Mouse (Mus musculus): Measurements from ENCODE around the gene Cela1. TPM values are rescaled to one million over a fixed set of nuclear protein-coding genes. Genes with fewer than 3 reads are reported as not detected.
A peak's percentile ranks its signal among the peaks of the same experiment; 100 is the strongest.

The Cela1 gene
- polyA plus RNA-seq, 1 experiment from 2014 or later = 180 TPM

DNA sequence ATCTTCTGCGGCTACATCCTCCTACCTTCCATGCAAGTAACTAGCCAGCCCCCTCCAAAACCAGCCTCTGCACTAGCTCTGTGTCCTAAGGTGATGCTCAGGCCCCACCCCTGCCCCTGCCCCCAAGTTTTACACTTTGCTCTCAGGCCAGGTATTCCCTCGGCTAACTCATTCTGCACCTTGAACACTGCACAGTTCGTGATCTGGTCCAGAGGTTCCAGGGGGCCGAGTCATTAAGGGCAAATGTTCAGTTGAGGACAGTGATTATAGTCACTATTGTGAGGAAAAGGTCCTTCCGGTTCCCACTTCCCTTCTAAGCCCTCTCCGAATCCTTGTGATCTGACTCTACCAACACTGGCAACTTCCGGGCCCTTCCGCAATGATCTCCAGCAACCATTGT, 26.7 kb upstream of the Cela1 start:
- Histone ChIP-seq H3K4me1 (ENCODE audit: control insufficient read depth, insufficient read depth, low read length) (no peaks in the 10 kb centered on the region), H3K9ac (ENCODE audit: low read depth, low read length) (no peak overlapping the region), H3K4me2 (ENCODE audit: low read depth, low read length) (no peak overlapping the region), H3K36me3 (ENCODE audit: control insufficient read depth, insufficient read depth, low read length) (no peaks in the 10 kb centered on the region), H3K27me3 (replicated peaks; ENCODE audit: control insufficient read depth, insufficient read depth, low read length) (no peaks in the 10 kb centered on the region), H3K9me3 (ENCODE audit: control insufficient read depth, low read length) (no peaks in the 10 kb centered on the region), H3K4me3 (ENCODE audit: low read length) (no peak overlapping the region), H3K27ac (ENCODE audit: low read length) (no peak overlapping the region)
- 86% methylated on average over 8 of the region's 8 CpGs for WGBS
- ATAC-seq = no peak

GRCm38 (mm10) chr15:100710838-100711237, 23.1 kb upstream of the Cela1 start:
- 71% methylated on average over 6 of the region's 6 CpGs for WGBS
- Histone ChIP-seq H3K27me3 (replicated peaks; ENCODE audit: control insufficient read depth, insufficient read depth, low read length) (no peaks in the 10 kb centered on the region), H3K9ac (ENCODE audit: low read depth, low read length) (no peak overlapping the region), H3K27ac (ENCODE audit: low read length) (no peak overlapping the region), H3K9me3 (ENCODE audit: control insufficient read depth, low read length) (no peaks in the 10 kb centered on the region), H3K4me3 (ENCODE audit: low read length) (no peak overlapping the region), H3K36me3 (ENCODE audit: control insufficient read depth, insufficient read depth, low read length) (no peaks in the 10 kb centered on the region), H3K4me1 (ENCODE audit: control insufficient read depth, insufficient read depth, low read length) (no peaks in the 10 kb centered on the region), H3K4me2 (ENCODE audit: low read depth, low read length) (no peak overlapping the region)
- ATAC-seq = no peak

DNA sequence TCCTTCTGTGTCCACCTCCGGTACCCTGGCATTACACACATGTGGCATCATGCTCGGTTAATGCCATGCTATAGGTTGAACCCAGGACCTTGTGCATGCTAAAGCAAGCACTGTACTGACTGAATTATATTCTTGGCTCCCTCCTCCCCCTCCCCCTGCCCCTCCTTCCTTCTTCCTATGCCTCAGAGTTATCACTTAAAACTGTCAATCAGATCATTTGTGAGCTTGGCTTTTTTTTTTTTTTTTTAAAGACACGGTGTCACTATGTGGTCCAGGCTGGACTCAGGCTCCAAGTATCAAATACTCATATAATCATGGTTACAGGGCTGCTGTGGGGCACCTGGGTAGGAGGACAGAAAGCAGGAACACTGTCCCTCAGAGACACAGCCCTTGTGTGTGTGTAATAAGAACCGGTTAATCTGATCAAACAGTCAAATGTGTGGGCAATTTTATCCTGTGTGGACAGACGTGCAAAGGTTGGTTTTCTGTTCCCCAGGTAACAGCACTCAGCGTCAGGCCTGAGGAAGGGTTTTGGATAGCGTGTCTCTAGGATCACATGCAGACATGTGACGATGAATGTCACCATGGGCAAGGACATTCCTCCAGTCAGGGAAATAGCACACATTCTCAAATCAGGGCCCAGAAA, 20.8 kb upstream of the Cela1 start:
- no peak overlapping the region for H3K9ac ChIP-seq (ENCODE audit: low read depth, low read length)
- no peaks in the 10 kb centered on the region for H3K36me3 ChIP-seq (ENCODE audit: control insufficient read depth, insufficient read depth, low read length)
- WGBS = 71% methylated on average over 8 of the region's 8 CpGs
- no peaks in the 10 kb centered on the region for H3K27me3 ChIP-seq (replicated peaks; ENCODE audit: control insufficient read depth, insufficient read depth, low read length)
- H3K9me3 ChIP-seq (ENCODE audit: control insufficient read depth, low read length) = no peaks in the 10 kb centered on the region
- no peak overlapping the region for H3K4me2 ChIP-seq (ENCODE audit: low read depth, low read length)
- peak; percentile 58 for ATAC-seq
- H3K4me1 ChIP-seq (ENCODE audit: control insufficient read depth, insufficient read depth, low read length) = no peaks in the 10 kb centered on the region
- H3K4me3 ChIP-seq (ENCODE audit: low read length) = no peak overlapping the region
- H3K27ac ChIP-seq (ENCODE audit: low read length) = no peak overlapping the region

DNA sequence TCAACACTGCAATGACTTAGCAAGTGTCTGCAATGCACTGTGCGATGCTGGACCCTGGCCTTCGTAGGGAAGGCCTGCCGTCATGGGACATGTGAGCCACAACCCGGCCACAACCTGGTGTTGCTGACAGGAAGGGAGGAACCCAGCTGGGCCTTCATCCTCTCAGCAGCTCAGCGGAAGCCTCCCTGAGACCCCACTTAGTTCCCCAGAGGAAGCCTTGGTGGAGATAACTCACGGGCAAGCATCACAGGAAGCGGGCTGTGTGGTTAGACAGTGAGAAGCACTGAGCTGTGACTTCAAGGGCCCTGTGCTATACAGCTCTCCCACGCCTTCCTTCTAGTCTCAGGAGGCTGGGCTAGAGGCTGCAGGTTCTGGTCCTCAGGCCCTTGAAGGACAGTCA, 18.5 kb upstream of the Cela1 start:
- H3K4me1 ChIP-seq (ENCODE audit: control insufficient read depth, insufficient read depth, low read length) = no peaks in the 10 kb centered on the region
- H3K9me3 ChIP-seq (ENCODE audit: control insufficient read depth, low read length) = no peaks in the 10 kb centered on the region
- H3K36me3 ChIP-seq (ENCODE audit: control insufficient read depth, insufficient read depth, low read length) = no peaks in the 10 kb centered on the region
- H3K4me3 ChIP-seq (ENCODE audit: low read length) = no peak overlapping the region
- no peak overlapping the region for H3K4me2 ChIP-seq (ENCODE audit: low read depth, low read length)
- H3K9ac ChIP-seq (ENCODE audit: low read depth, low read length) = no peak overlapping the region
- WGBS = 80% methylated on average over 8 of the region's 8 CpGs
- ATAC-seq = no peak
- no peaks in the 10 kb centered on the region for H3K27me3 ChIP-seq (replicated peaks; ENCODE audit: control insufficient read depth, insufficient read depth, low read length)
- H3K27ac ChIP-seq (ENCODE audit: low read length) = no peak overlapping the region

GRCm38 (mm10) chr15:100705376-100705775, 17.7 kb upstream of the Cela1 start:
- Histone ChIP-seq H3K4me3 (ENCODE audit: low read length) (no peak overlapping the region), H3K36me3 (ENCODE audit: control insufficient read depth, insufficient read depth, low read length) (no peaks in the 10 kb centered on the region), H3K9ac (ENCODE audit: low read depth, low read length) (no peak overlapping the region), H3K27ac (ENCODE audit: low read length) (no peak overlapping the region), H3K27me3 (replicated peaks; ENCODE audit: control insufficient read depth, insufficient read depth, low read length) (no peaks in the 10 kb centered on the region), H3K4me2 (ENCODE audit: low read depth, low read length) (no peak overlapping the region), H3K9me3 (ENCODE audit: control insufficient read depth, low read length) (no peaks in the 10 kb centered on the region), H3K4me1 (ENCODE audit: control insufficient read depth, insufficient read depth, low read length) (no peaks in the 10 kb centered on the region)
- 88% methylated on average over 1 of the region's 1 CpGs for WGBS
- no peak for ATAC-seq

DNA sequence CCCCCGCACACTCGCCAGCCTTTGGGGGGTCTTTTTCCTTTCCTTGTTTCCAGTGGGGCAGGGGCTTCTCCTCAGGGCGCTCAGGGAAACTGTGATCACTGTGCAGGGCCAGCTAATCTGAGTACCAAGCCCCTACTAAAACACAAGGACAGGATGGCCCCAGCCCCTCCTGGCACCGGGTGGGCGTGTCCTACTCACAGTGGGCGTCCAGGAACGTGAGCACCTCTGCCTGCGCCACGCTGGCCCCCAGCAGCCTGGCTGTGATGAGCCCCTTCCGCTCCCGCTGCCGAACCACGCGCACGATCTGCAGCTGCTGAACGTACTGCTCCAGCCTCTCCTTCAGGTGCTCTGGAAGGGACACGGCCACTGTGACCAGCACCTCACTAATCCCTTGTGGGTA, 16.2 kb upstream of the Cela1 start:
- no peaks in the 10 kb centered on the region for H3K27me3 ChIP-seq (replicated peaks; ENCODE audit: control insufficient read depth, insufficient read depth, low read length)
- no peak overlapping the region for H3K4me3 ChIP-seq (ENCODE audit: low read length)
- no peak overlapping the region for H3K4me2 ChIP-seq (ENCODE audit: low read depth, low read length)
- WGBS = 12% methylated on average over 17 of the region's 17 CpGs
- no peaks in the 10 kb centered on the region for H3K4me1 ChIP-seq (ENCODE audit: control insufficient read depth, insufficient read depth, low read length)
- H3K9ac ChIP-seq (ENCODE audit: low read depth, low read length) = no peak overlapping the region
- no peak for ATAC-seq
- H3K9me3 ChIP-seq (ENCODE audit: control insufficient read depth, low read length) = no peaks in the 10 kb centered on the region
- no peak overlapping the region for H3K27ac ChIP-seq (ENCODE audit: low read length)
- no peaks in the 10 kb centered on the region for H3K36me3 ChIP-seq (ENCODE audit: control insufficient read depth, insufficient read depth, low read length)

DNA sequence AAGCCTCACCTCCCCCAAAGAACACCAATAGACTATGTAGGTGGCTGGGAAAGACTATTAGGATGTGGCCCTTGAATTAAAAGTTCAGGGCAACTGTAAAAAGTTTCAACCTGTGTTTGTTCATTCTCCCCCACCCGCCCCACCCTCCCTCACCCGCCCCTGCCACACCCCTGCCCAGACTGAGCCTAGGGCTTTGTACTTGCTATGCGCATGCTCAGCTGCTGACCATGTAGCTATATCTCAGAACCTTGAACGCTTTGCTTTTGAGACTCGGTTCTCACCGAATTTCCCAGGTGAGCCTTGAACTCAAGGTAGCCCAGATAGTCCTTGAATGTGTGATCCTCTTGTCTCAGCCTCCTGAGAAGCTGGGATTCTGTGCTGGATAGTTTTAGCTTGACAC, 14.1 kb upstream of the Cela1 start:
- 54% methylated on average over 6 of the region's 6 CpGs for WGBS
- H3K4me2 ChIP-seq (ENCODE audit: low read depth, low read length) = no peak overlapping the region
- H3K27me3 ChIP-seq (replicated peaks; ENCODE audit: control insufficient read depth, insufficient read depth, low read length) = no peaks in the 10 kb centered on the region
- H3K4me3 ChIP-seq (ENCODE audit: low read length) = no peak overlapping the region
- H3K9ac ChIP-seq (ENCODE audit: low read depth, low read length) = no peak overlapping the region
- ATAC-seq = peak; percentile 60; the same call in 1 of the 2 replicates
- H3K4me1 ChIP-seq (ENCODE audit: control insufficient read depth, insufficient read depth, low read length) = no peaks in the 10 kb centered on the region
- H3K36me3 ChIP-seq (ENCODE audit: control insufficient read depth, insufficient read depth, low read length) = no peaks in the 10 kb centered on the region
- H3K27ac ChIP-seq (ENCODE audit: low read length) = no peak overlapping the region
- no peaks in the 10 kb centered on the region for H3K9me3 ChIP-seq (ENCODE audit: control insufficient read depth, low read length)

DNA sequence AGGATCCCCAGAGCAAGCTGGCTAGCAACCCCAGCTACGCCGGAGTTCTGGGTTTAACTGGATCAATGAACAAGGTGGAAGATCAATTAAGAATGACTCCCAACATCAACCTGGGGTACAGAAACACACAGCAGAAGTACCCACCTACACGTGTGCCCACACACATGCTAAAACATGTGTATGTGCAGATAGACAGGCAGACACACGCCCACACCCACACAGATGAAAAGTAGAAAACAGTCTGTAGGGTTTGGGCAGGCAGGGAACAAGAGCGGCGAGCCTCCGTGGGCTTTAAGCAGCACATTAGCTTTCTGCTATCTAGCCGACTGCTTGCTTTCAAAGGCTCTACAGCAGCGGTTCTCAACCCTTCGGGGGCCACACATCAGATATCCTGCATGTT, 13.4 kb upstream of the Cela1 start:
- Histone ChIP-seq H3K4me2 (ENCODE audit: low read depth, low read length) (no peak overlapping the region), H3K4me1 (ENCODE audit: control insufficient read depth, insufficient read depth, low read length) (no peaks in the 10 kb centered on the region), H3K4me3 (ENCODE audit: low read length) (no peak overlapping the region), H3K9ac (ENCODE audit: low read depth, low read length) (no peak overlapping the region), H3K36me3 (ENCODE audit: control insufficient read depth, insufficient read depth, low read length) (no peaks in the 10 kb centered on the region), H3K27ac (ENCODE audit: low read length) (no peak overlapping the region), H3K27me3 (replicated peaks; ENCODE audit: control insufficient read depth, insufficient read depth, low read length) (no peaks in the 10 kb centered on the region), H3K9me3 (ENCODE audit: control insufficient read depth, low read length) (no peaks in the 10 kb centered on the region)
- 67% methylated on average over 10 of the region's 10 CpGs for WGBS
- no peak for ATAC-seq

DNA sequence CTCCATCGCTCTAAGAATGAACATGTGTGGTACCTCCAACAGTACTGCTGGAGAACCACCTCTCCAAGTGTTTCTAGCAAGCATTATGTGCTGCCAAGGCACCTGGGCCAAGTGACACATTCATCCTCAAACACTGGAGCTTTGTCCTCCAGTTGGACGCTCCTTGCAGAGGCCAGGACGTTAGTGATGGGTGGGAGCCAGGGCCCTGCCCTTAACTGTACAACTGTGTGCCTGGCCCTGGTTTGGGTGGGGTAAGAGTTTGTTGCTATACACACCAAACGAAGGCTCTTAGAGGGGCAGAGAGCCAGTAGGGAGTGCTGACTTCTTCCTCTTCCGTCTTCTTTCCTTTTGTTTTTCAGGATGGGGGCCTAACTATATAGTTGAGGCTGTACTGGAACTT, 12.7 kb upstream of the Cela1 start:
- H3K9me3 ChIP-seq (ENCODE audit: control insufficient read depth, low read length) = no peaks in the 10 kb centered on the region
- no peaks in the 10 kb centered on the region for H3K36me3 ChIP-seq (ENCODE audit: control insufficient read depth, insufficient read depth, low read length)
- H3K4me1 ChIP-seq (ENCODE audit: control insufficient read depth, insufficient read depth, low read length) = no peaks in the 10 kb centered on the region
- no peak overlapping the region for H3K4me3 ChIP-seq (ENCODE audit: low read length)
- H3K9ac ChIP-seq (ENCODE audit: low read depth, low read length) = no peak overlapping the region
- H3K4me2 ChIP-seq (ENCODE audit: low read depth, low read length) = no peak overlapping the region
- no peak overlapping the region for H3K27ac ChIP-seq (ENCODE audit: low read length)
- WGBS = 65% methylated on average over 5 of the region's 5 CpGs
- no peak for ATAC-seq
- no peaks in the 10 kb centered on the region for H3K27me3 ChIP-seq (replicated peaks; ENCODE audit: control insufficient read depth, insufficient read depth, low read length)

GRCm38 (mm10) chr15:100699386-100699785, 11.7 kb upstream of the Cela1 start:
- H3K4me1 ChIP-seq (ENCODE audit: control insufficient read depth, insufficient read depth, low read length) = no peaks in the 10 kb centered on the region
- 73% methylated on average over 6 of the region's 6 CpGs for WGBS
- no peak overlapping the region for H3K27ac ChIP-seq (ENCODE audit: low read length)
- H3K36me3 ChIP-seq (ENCODE audit: control insufficient read depth, insufficient read depth, low read length) = no peaks in the 10 kb centered on the region
- H3K4me3 ChIP-seq (ENCODE audit: low read length) = no peak overlapping the region
- H3K9me3 ChIP-seq (ENCODE audit: control insufficient read depth, low read length) = no peaks in the 10 kb centered on the region
- ATAC-seq = no peak
- H3K4me2 ChIP-seq (ENCODE audit: low read depth, low read length) = no peak overlapping the region
- H3K9ac ChIP-seq (ENCODE audit: low read depth, low read length) = no peak overlapping the region
- H3K27me3 ChIP-seq (replicated peaks; ENCODE audit: control insufficient read depth, insufficient read depth, low read length) = no peaks in the 10 kb centered on the region

Measured in intestine, embryonic 16.5 days (tissue).